In the genomic region with DNA sequence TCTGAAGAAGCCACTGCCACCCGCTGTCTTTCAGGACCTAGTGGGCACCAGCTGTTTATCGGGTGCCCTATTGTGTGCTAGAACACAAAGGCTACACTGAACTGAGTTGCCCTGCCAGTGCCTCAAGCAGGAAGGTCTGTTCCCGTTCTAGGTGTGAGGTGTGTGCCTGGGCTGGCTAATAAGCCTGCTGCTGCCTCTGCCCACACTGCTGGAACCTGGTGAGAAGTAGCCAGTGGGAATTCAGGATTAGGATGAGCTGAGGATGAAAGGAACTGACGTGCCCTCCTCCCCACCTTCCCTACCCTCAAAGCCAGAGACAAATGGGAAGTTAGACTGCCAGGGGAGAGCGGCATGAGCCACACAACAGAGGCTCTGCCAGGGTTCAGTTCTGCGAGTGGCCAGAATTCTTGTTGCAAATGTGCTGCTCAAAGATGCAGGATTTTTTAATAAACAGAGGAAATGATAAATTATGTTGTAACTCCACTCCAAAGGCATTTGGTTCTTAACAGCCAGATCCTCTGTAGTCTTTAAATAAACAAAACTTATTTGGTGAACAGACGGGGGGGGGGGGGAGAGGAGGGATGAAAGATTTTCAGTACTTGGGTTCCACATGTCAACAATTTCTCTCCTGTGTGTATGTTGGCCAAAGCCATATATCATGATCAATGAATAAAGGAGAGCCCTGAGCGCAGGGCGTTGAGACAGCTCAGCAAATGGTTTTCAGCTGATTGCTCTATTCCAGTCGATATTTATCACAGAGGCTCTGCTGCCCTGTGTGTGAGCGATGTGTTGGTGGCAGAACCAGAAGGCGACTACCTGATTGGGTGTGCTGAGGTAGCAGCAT, we compare ENCODE assay signal across 17 mouse cellular contexts. TPM values are rescaled to one million over a fixed set of nuclear protein-coding genes. Genes with fewer than 3 reads are reported as not detected.
A peak's percentile ranks its signal among the peaks of the same experiment; 100 is the strongest.
DNase-seq lines count a peak whose midpoint lies in the region; ATAC-seq and TF ChIP-seq lines count a peak whose summit lies in the region.
"Had no signal": no experiment of that assay in that cellular context is flagged by ENCODE, and none has a peak within 500 bp of the region (broad histone marks: within the 10 kb centered on the region; RNA-seq: fewer than 3 reads in every experiment).

No protein-coding gene starts in this region.

- TF ChIP-seq EP300 in stomach, postnatal 0 days (optimal IDR thresholded peaks at IDR 0.05), result no peak

- H3K9ac ChIP-seq in kidney, postnatal 0 days (ENCODE audit: low read depth, low read length), result no peak overlapping the region
- H3K9ac ChIP-seq in midbrain, embryonic 13.5 days (replicated peaks), result no peak overlapping the region
- H3K9ac ChIP-seq in midbrain, embryonic 16.5 days (ENCODE audit: low read depth, low read length), result no peak overlapping the region
- H3K9ac ChIP-seq in neural tube, embryonic 12.5 days, result no peak overlapping the region
- H3K9ac ChIP-seq in stomach, postnatal 0 days (ENCODE audit: low read length), result no peak overlapping the region
- H3K9ac ChIP-seq: forebrain, postnatal 0 days; heart, embryonic 13.5 days had no signal

- TF ChIP-seq CTCF in kidney, postnatal 0 days (IDR thresholded peaks at IDR 0.05; ENCODE audit: low read depth), result no peak
- TF ChIP-seq CTCF in stomach, postnatal 0 days (IDR thresholded peaks at IDR 0.05; ENCODE audit: low read depth), result no peak

- DNase-seq in kidney, postnatal 0 days (ENCODE audit: low spot score), result peak; percentile 73
- DNase-seq in kidney, postnatal 36 days, result no peak
- no peak for DNase-seq in stomach, postnatal 0 days (ENCODE audit: low spot score)
- DNase-seq in adipocyte (ENCODE audit: low spot score), result no peak
- DNase-seq: adrenal gland, postnatal 36 days; cerebellum, adult 9-10 months; forebrain, postnatal 0 days; heart, adult 11 months; heart, postnatal 36 days; left cerebral cortex, postnatal 4 days; right cerebral cortex, adult 18-20 months had no signal

- no peaks in the 10 kb centered on the region for H3K27me3 ChIP-seq in kidney, postnatal 0 days (ENCODE audit: insufficient read depth, low read length)
- H3K27me3 ChIP-seq in midbrain, embryonic 13.5 days, result 0 out of 2 replicates have a peak, but pooled peaks cover 3% of the 10 kb centered on the region
- no peaks in the 10 kb centered on the region for H3K27me3 ChIP-seq in midbrain, embryonic 16.5 days (ENCODE audit: control insufficient read depth, insufficient read depth, low read depth, low read length)
- H3K27me3 ChIP-seq in neural tube, embryonic 12.5 days (replicated peaks), result no peaks in the 10 kb centered on the region
- H3K27me3 ChIP-seq in stomach, postnatal 0 days (ENCODE audit: control insufficient read depth, insufficient read depth, low read length), result no peaks in the 10 kb centered on the region
- H3K27me3 ChIP-seq: heart, embryonic 13.5 days; megakaryocyte, embryonic 14.5 days had no signal

- 0 out of 2 replicates have a peak, but pooled peaks have one; percentile 17 for ATAC-seq in kidney, postnatal 0 days (replicated peaks; ENCODE audit: low FRiP score, low read depth)
- peak; percentile 11; the same call in 1 of the 2 replicates for ATAC-seq in midbrain, embryonic 13.5 days
- ATAC-seq in midbrain, embryonic 16.5 days, result no peak
- 0 out of 2 replicates have a peak, but pooled peaks have one; percentile 25 for ATAC-seq in neural tube, embryonic 12.5 days (ENCODE audit: low FRiP score, low read depth)
- ATAC-seq in stomach, postnatal 0 days (ENCODE audit: low FRiP score, low TSS enrichment), result peak; percentile 42; the same call in 1 of the 2 replicates
- ATAC-seq: forebrain, postnatal 0 days had no signal

- WGBS in kidney, postnatal 0 days, result 36% methylated on average over 12 of the region's 12 CpGs
- WGBS in midbrain, embryonic 13.5 days, result 62% methylated on average over 12 of the region's 12 CpGs
- WGBS in midbrain, embryonic 16.5 days, result 56% methylated on average over 12 of the region's 12 CpGs
- WGBS in neural tube, embryonic 12.5 days, result 48% methylated on average over 12 of the region's 12 CpGs
- WGBS in stomach, postnatal 0 days, result 24% methylated on average over 12 of the region's 12 CpGs

- H3K36me3 ChIP-seq in kidney, postnatal 0 days (ENCODE audit: insufficient read depth, low read length), result no peaks in the 10 kb centered on the region
- peaks cover 11% of the 10 kb centered on the region for H3K36me3 ChIP-seq in midbrain, embryonic 13.5 days
- H3K36me3 ChIP-seq in midbrain, embryonic 16.5 days (ENCODE audit: control insufficient read depth, insufficient read depth, low read length), result no peaks in the 10 kb centered on the region
- no peaks in the 10 kb centered on the region for H3K36me3 ChIP-seq in neural tube, embryonic 12.5 days
- H3K36me3 ChIP-seq in stomach, postnatal 0 days (ENCODE audit: control insufficient read depth, insufficient read depth, low read length), result no peaks in the 10 kb centered on the region

- H3K27ac ChIP-seq in kidney, postnatal 0 days, result no peak overlapping the region; the same call in 1 of the 2 replicates
- H3K27ac ChIP-seq in midbrain, embryonic 13.5 days, result no peak overlapping the region
- H3K27ac ChIP-seq in midbrain, embryonic 16.5 days (ENCODE audit: low read length), result no peak overlapping the region
- H3K27ac ChIP-seq in neural tube, embryonic 12.5 days, result no peak overlapping the region
- peak overlapping the region; percentile 45; the same call in 1 of the 2 replicates for H3K27ac ChIP-seq in stomach, postnatal 0 days (replicated peaks)
- H3K27ac ChIP-seq: heart, embryonic 13.5 days had no signal

- no peak overlapping the region for H3K4me3 ChIP-seq in kidney, postnatal 0 days (replicated peaks; ENCODE audit: low read depth, low read length)
- H3K4me3 ChIP-seq in midbrain, embryonic 13.5 days (replicated peaks), result no peak overlapping the region
- no peak overlapping the region for H3K4me3 ChIP-seq in midbrain, embryonic 16.5 days (ENCODE audit: low read depth, low read length)
- H3K4me3 ChIP-seq in neural tube, embryonic 12.5 days, result no peak overlapping the region
- no peak overlapping the region for H3K4me3 ChIP-seq in stomach, postnatal 0 days (ENCODE audit: low read depth, low read length)
- H3K4me3 ChIP-seq: heart, embryonic 13.5 days; megakaryocyte, embryonic 14.5 days had no signal

- no peak overlapping the region for H3K4me2 ChIP-seq in kidney, postnatal 0 days (ENCODE audit: low read length)
- no peak overlapping the region for H3K4me2 ChIP-seq in midbrain, embryonic 13.5 days (replicated peaks)
- no peak overlapping the region for H3K4me2 ChIP-seq in midbrain, embryonic 16.5 days (ENCODE audit: low read length)
- H3K4me2 ChIP-seq in neural tube, embryonic 12.5 days (replicated peaks), result no peak overlapping the region
- H3K4me2 ChIP-seq in stomach, postnatal 0 days (replicated peaks; ENCODE audit: low read depth), result no peak overlapping the region
- H3K4me2 ChIP-seq: heart, embryonic 13.5 days; liver, embryonic 11.5 days had no signal

- H3K4me1 ChIP-seq in kidney, postnatal 0 days (replicated peaks; ENCODE audit: insufficient read depth, low read length), result peaks cover 8% of the 10 kb centered on the region
- peaks cover 5% of the 10 kb centered on the region; the same call in 1 of the 2 replicates for H3K4me1 ChIP-seq in midbrain, embryonic 13.5 days (replicated peaks)
- no peaks in the 10 kb centered on the region for H3K4me1 ChIP-seq in midbrain, embryonic 16.5 days (ENCODE audit: control insufficient read depth, insufficient read depth, low read length)
- peaks cover 5% of the 10 kb centered on the region; the same call in 1 of the 2 replicates for H3K4me1 ChIP-seq in neural tube, embryonic 12.5 days
- H3K4me1 ChIP-seq in stomach, postnatal 0 days (replicated peaks; ENCODE audit: control insufficient read depth, insufficient read depth), result 0 out of 2 replicates have a peak, but pooled peaks cover 2% of the 10 kb centered on the region

- no peaks in the 10 kb centered on the region for H3K9me3 ChIP-seq in kidney, postnatal 0 days (replicated peaks; ENCODE audit: low read length)
- H3K9me3 ChIP-seq in midbrain, embryonic 13.5 days, result no peaks in the 10 kb centered on the region
- H3K9me3 ChIP-seq in midbrain, embryonic 16.5 days (replicated peaks; ENCODE audit: control insufficient read depth, low read length, poor library complexity, severe bottlenecking), result no peaks in the 10 kb centered on the region
- H3K9me3 ChIP-seq in neural tube, embryonic 12.5 days, result no peaks in the 10 kb centered on the region
- H3K9me3 ChIP-seq in stomach, postnatal 0 days (ENCODE audit: control insufficient read depth, low read length), result no peaks in the 10 kb centered on the region
- H3K9me3 ChIP-seq: heart, embryonic 13.5 days; megakaryocyte, embryonic 14.5 days had no signal

RNA-seq across cellular contexts. Expression of gene Ptgs1, which starts 38.9 kb away (rescaled TPM):
- polyA plus RNA-seq in kidney, postnatal 0 days (2015; fragmentation: Nextera tagmentation; extraction: Ambion mirVana), result 41.9 and 42.0 TPM in 2 replicates
- 2.9 and 3.7 TPM in 2 replicates for polyA plus RNA-seq in midbrain, embryonic 13.5 days (2015; fragmentation: Nextera tagmentation; extraction: Ambion mirVana)
- 4.0 and 5.5 TPM in 2 replicates for polyA plus RNA-seq in midbrain, embryonic 16.5 days (2015; fragmentation: Nextera tagmentation; extraction: Ambion mirVana)
- polyA plus RNA-seq in neural tube, embryonic 12.5 days (2016; fragmentation: Nextera tagmentation; extraction: Ambion mirVana), result 6.0 and 6.9 TPM in 2 replicates
- polyA plus RNA-seq in stomach, postnatal 0 days (2015; fragmentation: Nextera tagmentation; extraction: Ambion mirVana), result 31.0 and 36.2 TPM in 2 replicates

RNA-seq across cellular contexts. Expression of gene Rbm18, which starts 54.7 kb away (rescaled TPM):
- 59.8 and 62.5 TPM in 2 replicates for polyA plus RNA-seq in kidney, postnatal 0 days (2015; fragmentation: Nextera tagmentation; extraction: Ambion mirVana)
- 159 and 168 TPM in 2 replicates for polyA plus RNA-seq in midbrain, embryonic 13.5 days (2015; fragmentation: Nextera tagmentation; extraction: Ambion mirVana)
- 131 and 142 TPM in 2 replicates for polyA plus RNA-seq in midbrain, embryonic 16.5 days (2015; fragmentation: Nextera tagmentation; extraction: Ambion mirVana)
- polyA plus RNA-seq in neural tube, embryonic 12.5 days (2016; fragmentation: Nextera tagmentation; extraction: Ambion mirVana), result 127 and 128 TPM in 2 replicates
- 33.7 and 34.0 TPM in 2 replicates for polyA plus RNA-seq in stomach, postnatal 0 days (2015; fragmentation: Nextera tagmentation; extraction: Ambion mirVana)

RNA-seq across cellular contexts. Expression of gene Mrrf, which starts 55.1 kb away (rescaled TPM):
- 25.4 and 28.6 TPM in 2 replicates for polyA plus RNA-seq in kidney, postnatal 0 days (2015; fragmentation: Nextera tagmentation; extraction: Ambion mirVana)
- polyA plus RNA-seq in midbrain, embryonic 13.5 days (2015; fragmentation: Nextera tagmentation; extraction: Ambion mirVana), result 23.0 and 24.5 TPM in 2 replicates
- polyA plus RNA-seq in midbrain, embryonic 16.5 days (2015; fragmentation: Nextera tagmentation; extraction: Ambion mirVana), result 24.7 and 27.3 TPM in 2 replicates
- 23.1 and 23.8 TPM in 2 replicates for polyA plus RNA-seq in neural tube, embryonic 12.5 days (2016; fragmentation: Nextera tagmentation; extraction: Ambion mirVana)
- 19.2 and 21.0 TPM in 2 replicates for polyA plus RNA-seq in stomach, postnatal 0 days (2015; fragmentation: Nextera tagmentation; extraction: Ambion mirVana)
